ENCODE assay signal across 11 mouse cellular contexts in genomic region chr8:106271378-106271777, GRCm38 (mm10).
A peak's percentile ranks its signal among the peaks of the same experiment; 100 is the strongest.
DNase-seq lines count a peak whose midpoint lies in the region; ATAC-seq and TF ChIP-seq lines count a peak whose summit lies in the region.
"Had no signal": no experiment of that assay in that cellular context is flagged by ENCODE, and none has a peak within 500 bp of the region (broad histone marks: within the 10 kb centered on the region; RNA-seq: fewer than 3 reads in every experiment).

No protein-coding gene starts in this region.

- DNase-seq in heart, postnatal 25 days (ENCODE audit: low spot score) = no peak
- no peak for DNase-seq in forebrain, postnatal 0 days
- peak; percentile 41 for DNase-seq in midbrain, embryonic 14.5 days
- DNase-seq in frontal cortex, postnatal 14 days (ENCODE audit: low spot score in 2 of 2) = no peak
- no peak for DNase-seq in urinary bladder, adult 2 months (ENCODE audit: low spot score)
- no peak for DNase-seq in adrenal gland, postnatal 10 days
- DNase-seq: cerebellum, adult 11-12 months; kidney, adult 18-20 months had no signal

- intact Hi-C loops in heart, postnatal 25 days (cut with DNase I) = no loop called here

- no peak overlapping the region for H3K4me2 ChIP-seq in heart, embryonic 15.5 days
- H3K4me2 ChIP-seq in embryonic facial prominence, embryonic 12.5 days (replicated peaks) = no peak overlapping the region
- peak overlapping the region; percentile 17 for H3K4me2 ChIP-seq in forebrain, postnatal 0 days (ENCODE audit: low read depth)
- peak overlapping the region; percentile 3; the same call in 1 of the 2 replicates for H3K4me2 ChIP-seq in midbrain, embryonic 14.5 days (ENCODE audit: low read length)
- H3K4me2 ChIP-seq: lung, embryonic 15.5 days had no signal

- TF ChIP-seq CTCF in forebrain, postnatal 0 days (IDR thresholded peaks at IDR 0.05; ENCODE audit: low read depth) = no peak

- H3K9me3 ChIP-seq in heart, embryonic 15.5 days (replicated peaks) = no peaks in the 10 kb centered on the region
- H3K9me3 ChIP-seq in embryonic facial prominence, embryonic 12.5 days = no peaks in the 10 kb centered on the region
- no peaks in the 10 kb centered on the region for H3K9me3 ChIP-seq in forebrain, postnatal 0 days (ENCODE audit: low read length)
- H3K9me3 ChIP-seq in midbrain, embryonic 14.5 days (ENCODE audit: control insufficient read depth, low read length) = no peaks in the 10 kb centered on the region
- H3K9me3 ChIP-seq: lung, embryonic 15.5 days had no signal

- H3K4me1 ChIP-seq in heart, embryonic 15.5 days (replicated peaks) = peaks cover 43% of the 10 kb centered on the region
- H3K4me1 ChIP-seq in embryonic facial prominence, embryonic 12.5 days = peaks cover 25% of the 10 kb centered on the region
- H3K4me1 ChIP-seq in forebrain, postnatal 0 days (ENCODE audit: insufficient read depth) = peaks cover 25% of the 10 kb centered on the region
- H3K4me1 ChIP-seq in midbrain, embryonic 14.5 days (ENCODE audit: control insufficient read depth, insufficient read depth, low read length) = peaks cover 29% of the 10 kb centered on the region

- H3K27ac ChIP-seq in heart, embryonic 15.5 days = peak overlapping the region; percentile 60
- peak overlapping the region; percentile 32 for H3K27ac ChIP-seq in embryonic facial prominence, embryonic 12.5 days
- peak overlapping the region; percentile 75 for H3K27ac ChIP-seq in forebrain, postnatal 0 days (ENCODE audit: low read depth, low read length)
- H3K27ac ChIP-seq in midbrain, embryonic 14.5 days (replicated peaks; ENCODE audit: low read depth, low read length) = peak overlapping the region; percentile 46
- H3K27ac ChIP-seq: lung, embryonic 15.5 days had no signal

- no peak overlapping the region for H3K4me3 ChIP-seq in heart, embryonic 15.5 days
- H3K4me3 ChIP-seq in embryonic facial prominence, embryonic 12.5 days = no peak overlapping the region
- H3K4me3 ChIP-seq in forebrain, postnatal 0 days (ENCODE audit: low read depth, low read length) = no peak overlapping the region
- no peak overlapping the region for H3K4me3 ChIP-seq in midbrain, embryonic 14.5 days (replicated peaks; ENCODE audit: low read depth, low read length)
- H3K4me3 ChIP-seq: lung, embryonic 15.5 days had no signal

- H3K9ac ChIP-seq in heart, embryonic 15.5 days = no peak overlapping the region
- no peak overlapping the region for H3K9ac ChIP-seq in embryonic facial prominence, embryonic 12.5 days
- peak overlapping the region; percentile 31; the same call in 1 of the 2 replicates for H3K9ac ChIP-seq in forebrain, postnatal 0 days
- H3K9ac ChIP-seq in midbrain, embryonic 14.5 days (replicated peaks; ENCODE audit: low read length) = peak overlapping the region; percentile 13; the same call in 1 of the 2 replicates
- H3K9ac ChIP-seq: lung, embryonic 15.5 days had no signal

- no peaks in the 10 kb centered on the region for H3K36me3 ChIP-seq in heart, embryonic 15.5 days
- H3K36me3 ChIP-seq in embryonic facial prominence, embryonic 12.5 days = no peaks in the 10 kb centered on the region
- peaks cover 4% of the 10 kb centered on the region; the same call in 1 of the 2 replicates for H3K36me3 ChIP-seq in forebrain, postnatal 0 days (ENCODE audit: insufficient read depth)
- no peaks in the 10 kb centered on the region for H3K36me3 ChIP-seq in midbrain, embryonic 14.5 days (ENCODE audit: control insufficient read depth, insufficient read depth, low read length)
- H3K36me3 ChIP-seq: lung, embryonic 15.5 days had no signal

- ATAC-seq in heart, embryonic 15.5 days (replicated peaks; ENCODE audit: insufficient number of reproducible peaks, insufficient read depth, low FRiP score, low read depth) = no peak
- ATAC-seq in embryonic facial prominence, embryonic 12.5 days (ENCODE audit: insufficient number of reproducible peaks, insufficient read depth, low FRiP score, low TSS enrichment) = no peak
- peak; percentile 16; the same call in 1 of the 2 replicates for ATAC-seq in forebrain, postnatal 0 days
- no peak for ATAC-seq in midbrain, embryonic 14.5 days (ENCODE audit: low FRiP score, low TSS enrichment)

- no peaks in the 10 kb centered on the region for H3K27me3 ChIP-seq in heart, embryonic 15.5 days
- H3K27me3 ChIP-seq in embryonic facial prominence, embryonic 12.5 days = no peaks in the 10 kb centered on the region
- H3K27me3 ChIP-seq in forebrain, postnatal 0 days (ENCODE audit: insufficient read depth, low read length) = no peaks in the 10 kb centered on the region
- H3K27me3 ChIP-seq in midbrain, embryonic 14.5 days (ENCODE audit: control insufficient read depth, insufficient read depth, low read length) = no peaks in the 10 kb centered on the region
- H3K27me3 ChIP-seq: lung, embryonic 15.5 days had no signal

- WGBS in heart, embryonic 15.5 days = 24% methylated on average over 4 of the region's 4 CpGs
- WGBS in embryonic facial prominence, embryonic 12.5 days = 42% methylated on average over 4 of the region's 4 CpGs
- WGBS in forebrain, postnatal 0 days = 39% methylated on average over 4 of the region's 4 CpGs
- 48% methylated on average over 4 of the region's 4 CpGs for WGBS in midbrain, embryonic 14.5 days

Comparison
In these comparisons a context has a peak if more than half of its experiments do, and no peak if none do; other contexts are left out.
1. H3K4me2 ChIP-seq: peak in forebrain, postnatal 0 days (single experiment) and midbrain, embryonic 14.5 days (single experiment); none in heart, embryonic 15.5 days (single experiment) and embryonic facial prominence, embryonic 12.5 days (single experiment).
2. H3K9ac ChIP-seq: peak in forebrain, postnatal 0 days (single experiment) and midbrain, embryonic 14.5 days (single experiment); none in heart, embryonic 15.5 days (single experiment) and embryonic facial prominence, embryonic 12.5 days (single experiment).
3. Peak in every context shown above with its lines, with median percentiles within 50 percentile points of each other: H3K27ac ChIP-seq.